Mouse (Mus musculus): ENCODE data around the gene Slc25a47.
"Not testable (repeated sequence)": the region's sequence is repeated elsewhere in the genome, so short reads cannot be mapped to it uniquely, and the experiment has no call there.

Gene Slc25a47

DNA sequence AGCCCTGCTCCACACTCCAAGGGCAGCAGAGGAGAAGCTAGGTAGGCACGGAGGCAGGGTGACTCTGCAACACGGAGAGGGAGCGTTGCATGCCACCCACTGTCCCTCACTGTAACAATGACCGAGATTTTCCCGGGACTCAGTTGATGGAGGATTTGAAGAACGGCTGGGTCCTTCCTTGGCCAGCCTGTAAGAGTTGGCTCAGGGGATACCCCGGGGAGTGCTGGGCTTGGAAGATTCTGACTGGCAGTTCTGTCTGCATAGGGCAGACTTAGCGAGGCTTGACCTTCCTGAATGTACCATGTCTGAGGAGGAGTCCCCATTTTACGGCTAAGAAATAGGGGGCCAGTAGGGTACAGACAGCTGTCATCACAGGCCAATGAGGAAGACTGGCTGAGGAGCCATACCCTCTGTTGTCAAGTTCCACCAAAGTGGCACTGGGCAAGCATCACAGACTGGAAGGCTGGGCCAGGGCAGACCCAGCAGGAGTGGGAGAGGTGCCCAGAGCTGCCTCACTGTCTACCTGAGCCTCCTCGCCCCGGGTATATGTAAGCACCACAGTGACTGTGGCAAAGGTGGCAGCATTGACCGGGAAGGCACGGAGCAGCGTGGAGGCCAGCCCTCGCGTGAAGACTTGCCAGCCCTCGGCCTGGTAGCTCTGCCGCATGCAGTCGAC lies 9.4 kb upstream of the Slc25a47 start:
- DNase-seq (ENCODE audit: low read depth, low spot score) = no peak

DNA sequence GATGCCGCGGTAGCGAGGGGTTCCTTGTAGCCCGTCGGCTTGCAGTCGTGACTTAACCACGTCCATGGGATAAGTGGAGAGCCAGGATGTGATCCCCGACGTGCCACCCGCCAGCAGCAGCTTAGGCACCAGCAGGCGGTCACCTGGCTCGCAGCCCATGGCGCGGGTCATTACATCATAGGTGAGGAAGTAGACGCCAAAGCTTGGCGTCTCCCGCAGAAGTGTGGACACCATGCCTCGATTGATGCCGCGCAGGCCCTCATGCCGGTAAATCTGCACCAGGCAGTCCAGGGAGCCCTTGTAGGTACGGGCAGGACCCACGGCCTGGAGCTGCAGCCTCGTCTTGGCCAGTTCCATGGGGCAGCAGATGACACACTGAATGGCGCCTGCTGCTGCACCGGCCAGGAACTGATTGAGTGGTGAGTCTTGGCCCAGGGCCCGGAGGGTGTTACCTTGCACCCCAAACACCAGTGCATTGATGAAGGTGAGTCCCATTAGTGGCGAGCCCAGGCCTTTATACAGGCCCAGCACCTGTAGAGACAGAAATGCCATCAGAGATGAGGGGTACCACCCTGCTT lies 8.8 kb upstream of the Slc25a47 start:
- no peak for DNase-seq (ENCODE audit: low read depth, low spot score)

DNA sequence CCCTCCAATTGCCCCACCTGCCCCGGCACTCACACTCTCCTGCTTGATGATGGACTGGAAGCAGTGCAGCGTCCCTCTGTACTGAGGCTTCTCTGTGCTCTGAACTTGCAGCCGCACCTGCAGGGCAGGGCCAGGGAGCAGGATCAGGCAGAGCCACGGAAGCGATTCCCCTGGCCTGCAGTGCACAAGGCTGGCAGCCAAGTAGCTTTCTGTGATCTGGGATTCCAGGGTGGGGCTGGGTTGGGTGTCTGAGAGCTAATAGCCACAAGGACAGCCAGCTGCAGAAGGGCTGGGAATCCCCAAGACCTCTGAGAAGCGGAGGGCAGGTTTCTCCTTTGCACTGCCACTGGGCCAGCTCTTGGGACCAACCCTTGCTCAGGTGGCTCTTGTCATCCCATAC lies 8.2 kb upstream of the Slc25a47 start:
- DNase-seq (ENCODE audit: low read depth, low spot score) = no peak

DNA sequence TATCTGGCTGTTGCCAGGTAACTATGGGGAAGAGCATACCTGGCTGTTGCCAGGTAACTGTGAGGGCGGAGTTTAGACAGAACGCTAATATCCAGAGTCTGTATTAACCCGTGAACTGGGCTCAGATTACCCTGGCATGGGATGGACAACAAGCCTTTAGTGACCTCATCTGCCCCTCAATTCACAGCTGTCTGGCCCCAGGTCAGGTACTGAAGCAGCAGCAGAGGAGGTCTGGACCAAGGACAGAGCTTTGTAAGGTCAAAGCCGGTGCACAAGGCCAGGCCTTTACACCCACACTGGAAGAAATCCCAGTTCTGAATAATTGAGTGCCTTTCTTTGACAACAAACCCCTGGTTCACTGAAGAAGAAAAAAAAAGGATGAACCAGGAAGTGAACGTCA lies 6.2 kb upstream of the Slc25a47 start:
- DNase-seq (ENCODE audit: low read depth, low spot score) = no peak

DNA sequence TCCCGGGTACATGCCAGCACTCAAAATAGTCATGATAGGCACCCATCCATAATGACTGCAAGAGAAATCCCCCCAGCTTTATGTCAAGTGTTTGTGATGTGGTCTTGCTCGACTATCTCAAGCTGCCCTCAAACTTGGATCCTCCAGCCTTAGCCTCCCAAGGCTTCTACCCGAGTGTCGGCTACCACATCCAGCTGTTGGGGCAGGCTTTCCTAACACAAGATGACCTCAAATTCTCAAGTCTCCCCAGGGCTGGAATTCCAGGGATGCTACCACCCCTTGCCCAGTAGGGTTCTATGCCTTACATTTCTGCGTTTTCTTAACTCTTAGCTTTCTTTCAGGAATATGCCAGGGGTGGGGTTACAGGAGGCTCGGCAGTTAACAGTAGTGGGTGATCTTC lies 5.5 kb upstream of the Slc25a47 start:
- no peak for DNase-seq (ENCODE audit: low read depth, low spot score)

DNA sequence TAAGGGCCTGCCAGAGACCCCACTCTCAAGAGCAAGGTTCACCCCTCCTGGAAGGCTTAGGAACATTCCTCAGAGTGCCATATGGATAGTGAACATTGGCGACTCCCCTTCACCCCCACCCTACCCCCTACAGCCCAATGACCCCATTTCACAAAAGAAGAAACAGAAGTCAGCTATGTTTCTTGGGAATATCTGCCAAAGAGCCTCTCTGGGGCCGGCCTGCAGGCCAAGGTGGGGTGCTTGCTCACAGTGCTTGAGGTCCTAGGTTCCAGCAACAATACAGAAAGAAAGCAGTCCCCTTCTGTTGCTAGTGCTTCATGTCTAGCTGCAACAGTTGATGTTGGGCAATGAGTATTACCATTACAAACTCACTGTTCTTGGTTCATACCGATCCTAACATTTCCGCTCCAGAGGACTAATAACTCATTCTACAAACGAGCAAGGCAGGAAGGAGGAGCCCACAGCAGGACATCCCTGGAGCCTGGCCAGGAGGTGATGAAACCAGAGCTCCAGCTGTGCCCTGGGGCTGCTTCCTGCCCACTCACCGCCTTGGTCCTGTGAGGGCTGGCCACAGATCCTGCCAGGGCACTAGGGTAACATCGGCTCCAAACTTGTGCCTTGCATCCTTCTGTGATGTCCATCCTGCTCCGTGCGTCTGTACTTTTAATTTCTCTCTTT lies 3.7 kb upstream of the Slc25a47 start:
- no peak for DNase-seq (ENCODE audit: low read depth, low spot score)

DNA sequence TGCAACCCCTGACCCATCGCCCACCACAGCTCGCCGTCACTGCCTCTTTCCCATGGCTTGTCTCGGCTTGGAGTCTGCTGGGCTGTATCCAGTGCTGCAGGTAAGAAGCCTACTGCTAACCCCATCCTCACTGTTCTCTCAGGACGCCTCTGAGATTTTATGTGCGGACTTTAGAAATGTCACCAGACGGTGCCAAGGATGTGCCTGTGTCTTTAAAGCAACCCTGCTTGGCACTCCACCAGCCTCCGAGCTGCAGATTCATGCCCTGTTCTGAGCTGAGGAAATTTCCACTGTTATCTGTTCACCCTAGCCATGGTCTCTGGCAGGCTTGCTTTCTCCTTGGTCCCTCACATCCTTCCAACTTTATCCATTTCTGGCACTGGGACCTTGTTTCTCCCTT lies 3.0 kb upstream of the Slc25a47 start:
- no peak for DNase-seq (ENCODE audit: low read depth, low spot score)

DNA sequence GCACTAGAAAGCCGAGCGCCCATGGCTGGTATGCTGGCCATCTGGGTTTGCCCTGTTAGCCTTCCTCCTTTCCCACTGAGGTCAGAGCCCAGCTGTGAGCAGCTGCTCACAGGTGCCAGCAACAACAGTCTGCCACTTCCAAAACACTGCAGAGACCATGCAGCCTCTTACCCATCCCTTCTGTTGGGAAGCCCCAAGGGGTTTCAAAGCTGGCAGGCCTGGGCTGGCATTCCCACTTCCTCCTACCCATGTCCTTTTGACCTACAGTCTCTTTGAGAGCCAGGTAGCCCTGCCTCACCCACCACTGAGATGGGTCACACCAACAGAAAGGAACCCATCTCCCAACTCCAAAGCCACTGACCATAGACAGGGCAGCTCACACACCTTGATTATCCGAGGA lies 2.4 kb upstream of the Slc25a47 start:
- no peak for DNase-seq (ENCODE audit: low read depth, low spot score)

DNA sequence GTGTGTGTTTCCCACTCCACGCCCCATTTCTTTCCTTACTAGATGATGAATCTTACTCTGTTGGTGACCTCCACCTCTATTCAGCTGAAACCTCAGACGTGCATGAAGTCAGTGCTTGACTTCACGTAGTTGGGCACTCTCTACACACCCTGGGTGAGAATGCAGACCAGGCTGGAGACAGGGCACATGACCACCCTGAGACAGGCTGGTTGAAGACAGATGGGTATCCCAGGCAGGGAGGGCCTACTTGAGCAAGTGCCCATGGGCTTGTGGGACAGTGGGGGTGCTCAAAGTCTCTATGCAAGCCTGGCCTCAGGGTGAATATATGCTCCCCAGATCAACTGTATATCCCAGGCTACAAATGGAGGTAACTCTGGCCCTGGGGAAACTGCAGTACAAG lies 1.5 kb upstream of the Slc25a47 start:
- DNase-seq (ENCODE audit: low read depth, low spot score) = no peak

DNA sequence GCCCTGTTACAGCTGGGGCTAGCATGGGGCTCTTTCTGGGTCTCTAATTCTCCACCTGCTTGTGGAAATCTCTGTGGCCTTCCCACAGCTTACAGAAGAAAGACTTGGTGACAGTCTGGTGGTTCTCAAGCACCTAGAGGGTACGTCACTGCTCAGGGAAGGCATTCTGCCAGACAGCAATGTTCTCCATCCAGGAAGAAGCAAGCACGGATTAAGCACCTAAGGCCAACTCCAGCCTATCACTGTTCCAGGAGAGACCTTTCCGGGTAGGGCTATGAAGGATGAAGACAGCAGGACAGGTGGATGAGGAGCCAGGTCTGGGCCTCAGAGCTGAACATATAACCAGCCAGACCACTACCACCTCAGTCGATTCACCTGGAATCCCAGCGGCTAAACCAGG lies 1.1 kb upstream of the Slc25a47 start:
- DNase-seq (ENCODE audit: low read depth, low spot score) = no peak

DNA sequence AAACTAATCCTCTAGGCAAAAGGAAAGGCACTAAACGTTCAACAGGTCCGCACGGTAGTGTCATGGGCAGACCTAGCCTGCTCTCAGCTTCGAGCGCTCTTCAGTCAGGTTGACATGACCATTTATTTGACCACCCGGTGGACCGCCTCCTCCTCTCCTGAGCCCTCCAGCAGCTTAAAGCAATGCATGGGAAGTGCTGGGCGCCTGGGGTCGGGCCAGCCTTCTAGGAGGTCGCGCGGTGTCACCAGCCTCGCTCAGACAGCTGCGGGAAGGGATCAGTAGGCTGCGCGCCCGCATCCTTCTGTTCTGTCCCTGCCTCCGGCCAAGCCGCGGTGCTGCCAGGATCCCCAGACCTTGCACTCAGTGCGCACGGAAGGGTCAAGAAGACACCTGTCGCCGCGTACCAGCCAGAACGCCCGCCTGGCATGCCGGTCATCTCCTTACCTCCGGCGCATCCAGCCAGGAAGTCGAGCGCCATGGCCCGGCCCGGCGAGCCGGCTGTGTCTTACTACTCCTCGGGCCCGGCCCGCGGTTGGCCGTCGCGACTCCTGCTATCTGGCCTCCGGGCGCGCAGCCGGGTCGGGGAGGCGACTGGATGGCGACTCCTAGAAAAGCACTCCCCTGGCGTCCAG lies 522 bp upstream of the Slc25a47 start:
- DNase-seq (ENCODE audit: low read depth, low spot score) = no peak

DNA sequence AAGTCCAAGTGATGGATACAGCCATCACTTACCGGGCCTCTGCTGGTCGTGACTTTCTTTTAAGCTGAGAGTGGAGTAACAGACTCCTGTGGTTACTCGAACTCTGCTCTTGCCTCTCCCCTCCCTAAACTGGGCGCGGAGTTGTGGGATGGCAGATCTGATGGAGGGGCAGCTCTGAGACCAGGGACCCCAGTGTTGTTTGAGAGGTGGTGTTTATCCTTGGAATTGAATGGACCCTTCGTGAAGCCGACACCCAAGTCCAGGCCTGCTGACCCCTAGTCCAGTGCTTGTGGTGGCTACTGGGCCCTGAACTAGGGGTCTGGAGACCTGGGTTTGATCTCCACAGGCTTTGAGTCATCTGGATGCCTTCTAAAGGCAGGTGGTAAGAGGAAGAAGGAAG lies 876 bp downstream of the Slc25a47 start:
- no peak for DNase-seq (ENCODE audit: low read depth, low spot score)

DNA sequence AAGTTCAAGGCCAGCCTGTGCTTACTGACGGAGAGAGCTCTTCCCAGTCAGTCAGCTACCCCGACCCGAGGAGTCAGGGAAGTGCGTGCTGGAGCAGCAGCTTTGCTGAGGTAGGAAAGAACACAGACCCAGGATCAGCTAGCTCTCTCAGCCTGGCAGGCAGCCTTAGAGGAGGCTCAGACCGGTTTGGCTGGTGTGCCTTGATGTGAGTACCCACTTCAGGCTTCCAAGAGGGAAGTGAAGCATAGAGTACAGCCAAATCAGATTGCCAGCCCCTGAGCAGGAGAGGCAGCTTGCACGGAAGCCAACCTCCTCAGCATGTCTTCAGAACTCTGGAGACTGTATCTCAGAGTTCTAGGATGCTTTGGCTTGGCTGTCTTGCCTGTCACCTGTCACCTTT lies 5.3 kb downstream of the Slc25a47 start:
- no peak for DNase-seq (ENCODE audit: low read depth, low spot score)

DNA sequence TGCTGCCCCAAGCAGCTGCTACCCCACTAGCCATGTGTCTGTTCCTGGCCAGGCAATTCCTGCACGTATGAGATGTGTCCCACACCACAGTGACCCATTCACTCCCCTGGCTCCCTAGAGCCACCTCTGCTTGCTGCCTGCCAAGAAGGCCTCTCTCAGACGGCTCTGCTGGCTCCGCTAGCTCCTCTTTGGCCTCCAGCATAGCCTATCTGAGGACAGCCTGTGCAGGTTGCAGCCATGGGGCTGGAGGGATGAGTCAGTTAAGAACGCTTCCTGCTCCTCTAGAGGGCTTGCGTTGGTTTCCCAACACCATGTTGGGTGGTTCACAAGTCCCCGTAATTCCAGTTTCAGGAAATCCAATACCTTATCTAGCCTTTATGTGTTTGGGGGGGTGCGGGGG lies 6.8 kb downstream of the Slc25a47 start:
- no peak for DNase-seq (ENCODE audit: low read depth, low spot score)

DNA sequence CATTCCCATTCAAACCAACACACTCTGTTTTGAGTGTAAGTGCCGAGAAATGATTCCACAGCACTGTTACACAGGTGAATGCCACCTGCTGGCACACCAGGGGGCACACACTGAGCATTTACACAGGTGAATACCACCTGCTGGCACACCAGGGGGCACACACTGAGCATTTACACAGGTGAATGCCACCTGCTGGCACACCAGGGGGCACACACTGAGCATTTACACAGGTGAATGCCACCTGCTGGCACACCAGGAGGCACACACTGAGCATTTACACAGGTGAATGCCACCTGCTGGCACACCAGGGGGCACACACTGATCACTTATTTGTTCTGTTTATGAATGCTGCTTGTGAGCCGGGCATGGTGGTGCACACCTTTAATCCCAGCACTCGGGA lies 12.2 kb downstream of the Slc25a47 start:
- DNase-seq (ENCODE audit: low read depth, low spot score) = not testable (repeated sequence)

DNA sequence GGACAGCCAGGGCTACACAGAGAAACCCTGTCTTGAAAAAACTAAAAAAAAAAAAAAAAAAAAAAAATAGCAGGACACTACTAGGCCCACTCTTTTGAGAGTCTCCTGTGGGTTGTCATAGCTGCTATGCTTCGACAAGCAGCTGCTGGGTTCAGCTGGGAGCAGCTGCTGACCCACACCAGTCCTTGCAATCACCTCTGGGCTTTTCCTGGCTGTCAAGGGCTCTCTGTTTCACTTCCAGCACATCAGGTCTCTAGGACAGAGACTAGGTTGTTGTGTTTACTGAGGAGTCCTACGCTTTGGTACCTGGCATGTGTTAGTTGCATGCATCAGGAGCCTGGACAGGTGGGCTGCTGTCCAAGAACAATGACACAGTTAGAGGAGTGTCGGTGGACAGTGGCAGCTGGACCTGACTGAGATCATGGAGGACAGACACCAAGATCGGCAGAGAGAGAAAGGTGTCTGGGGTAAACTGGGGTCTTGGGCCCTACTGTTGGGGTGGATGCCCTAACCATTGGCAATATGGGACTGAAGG lies 13.7 kb downstream of the Slc25a47 start:
- no peak for DNase-seq (ENCODE audit: low read depth, low spot score)

DNA sequence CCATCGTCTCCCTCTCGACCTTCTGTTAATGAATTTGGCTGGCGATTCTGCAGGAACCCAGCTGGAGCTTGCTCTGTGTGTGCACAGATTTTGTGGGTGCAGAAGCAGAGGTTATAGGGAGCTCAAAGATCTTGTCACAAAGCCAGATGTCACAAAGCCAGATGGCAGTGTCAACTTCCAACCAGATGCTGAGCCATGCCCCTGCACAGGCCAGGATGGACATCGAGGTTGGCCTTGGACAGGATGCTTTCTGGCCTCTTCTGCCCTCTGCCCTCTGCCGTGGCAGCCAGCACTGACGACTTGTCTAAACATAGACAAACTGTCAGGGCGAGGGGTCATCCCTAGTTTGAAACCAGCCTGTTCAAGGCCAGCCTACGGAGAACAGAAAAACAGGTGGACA lies 14.3 kb downstream of the Slc25a47 start:
- no peak for DNase-seq (ENCODE audit: low read depth, low spot score)

DNA sequence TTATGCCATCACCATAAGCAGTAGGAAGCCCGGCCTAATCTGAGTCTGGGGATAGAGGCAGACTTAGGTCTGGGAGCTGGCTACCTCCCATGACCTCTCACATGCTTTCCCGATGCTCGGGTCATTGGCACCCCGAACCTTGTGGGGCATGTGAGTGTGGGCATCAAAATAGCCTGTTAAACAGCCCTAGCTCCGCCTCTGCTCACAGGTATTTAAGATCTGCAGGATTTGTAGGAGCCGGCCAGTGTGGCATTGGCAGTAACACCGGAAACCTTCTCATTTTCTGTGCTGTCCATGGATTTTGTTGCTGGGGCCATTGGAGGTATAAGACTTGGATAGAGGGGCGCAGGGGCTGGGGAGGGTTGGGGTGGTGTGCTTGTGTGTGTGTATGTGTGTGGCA lies 15.0 kb downstream of the Slc25a47 start:
- DNase-seq (ENCODE audit: low read depth, low spot score) = no peak

DNA sequence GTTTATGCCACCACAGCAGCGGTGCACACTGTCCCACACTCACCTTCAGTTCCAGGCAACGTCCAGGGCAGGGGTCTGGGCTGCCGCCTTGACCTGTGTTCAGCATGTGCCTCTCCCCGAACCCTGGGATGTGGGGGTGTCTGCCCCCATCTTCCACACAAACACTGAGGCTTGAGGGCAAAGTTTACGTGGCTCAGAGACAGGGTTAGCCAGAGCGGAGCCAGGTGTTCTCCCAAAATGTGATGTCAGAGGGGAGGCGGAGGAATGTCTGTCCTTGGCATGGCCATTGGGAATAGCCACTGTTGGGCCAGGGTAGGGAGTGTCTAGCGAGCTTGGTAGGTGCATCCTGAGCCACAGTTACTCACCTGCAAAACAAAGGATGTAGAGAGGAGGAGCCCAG lies 17.0 kb downstream of the Slc25a47 start:
- DNase-seq (ENCODE audit: low read depth, low spot score) = no peak

DNA sequence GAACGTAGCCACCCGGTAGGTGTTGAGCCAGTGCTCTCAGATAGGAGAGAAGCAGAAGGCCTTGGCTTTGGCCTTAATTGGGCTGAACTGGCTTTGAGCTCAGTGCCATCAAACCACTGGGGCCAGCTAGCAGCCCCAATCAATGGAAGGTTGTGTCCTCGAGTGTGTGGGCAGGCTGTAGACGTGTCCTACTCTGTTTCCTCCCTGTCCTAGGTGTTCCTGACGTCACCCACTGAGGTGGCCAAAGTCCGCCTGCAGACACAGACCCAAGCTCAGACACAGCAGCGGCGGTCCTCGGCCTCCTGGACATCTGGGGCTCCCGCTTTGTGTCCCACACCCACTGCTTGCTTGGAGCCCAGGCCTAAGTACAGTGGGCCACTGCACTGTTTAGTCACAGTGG lies 19.2 kb downstream of the Slc25a47 start:
- DNase-seq (ENCODE audit: low read depth, low spot score) = no peak

DNA sequence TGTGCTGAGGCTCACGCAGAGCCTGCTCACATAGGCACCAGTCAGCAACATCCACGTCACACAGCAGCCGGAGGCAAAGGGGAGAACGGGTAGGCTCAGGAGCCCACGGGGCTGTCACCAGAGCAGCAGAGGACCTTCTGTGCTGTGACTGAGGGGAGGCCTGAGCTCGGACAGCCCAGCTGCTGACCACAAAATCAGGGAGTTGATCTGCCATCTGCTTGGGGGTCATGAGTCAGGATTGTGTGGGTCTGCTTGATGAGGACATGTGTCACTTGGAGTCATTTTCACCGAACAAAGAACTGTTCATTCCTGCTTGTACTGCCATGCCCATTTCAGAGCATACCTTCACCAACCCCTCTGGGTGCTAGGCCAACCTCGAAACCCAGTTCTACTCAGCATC lies 20.3 kb downstream of the Slc25a47 start:
- DNase-seq (ENCODE audit: low read depth, low spot score) = no peak

DNA sequence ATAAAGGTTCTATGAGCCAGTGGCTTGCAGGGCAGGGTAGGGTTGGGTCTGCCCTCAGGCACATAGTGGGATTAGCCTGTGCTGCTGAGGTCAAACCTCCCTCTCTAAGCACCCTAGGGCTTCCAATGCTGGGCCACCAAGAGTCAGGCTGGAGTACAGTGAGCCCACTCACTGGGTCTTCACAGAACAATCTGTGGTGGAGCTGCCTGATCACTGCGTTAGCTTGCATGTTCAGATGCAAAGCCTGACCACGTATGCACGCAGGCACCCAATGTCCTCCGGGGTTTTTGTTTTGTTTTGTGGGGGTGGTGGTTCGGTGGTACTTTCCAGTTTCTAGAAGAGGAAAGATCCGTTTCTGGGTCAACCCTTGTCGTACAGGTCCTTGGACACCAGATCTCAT lies 21.3 kb downstream of the Slc25a47 start:
- DNase-seq (ENCODE audit: low read depth, low spot score) = no peak
